Mouse (Mus musculus): ENCODE measurements around the gene C2cd5. TPM values are rescaled to one million over a fixed set of nuclear protein-coding genes. Genes with fewer than 3 reads are reported as not detected.
A peak's percentile ranks its signal among the peaks of the same experiment; 100 is the strongest.

C2cd5 gene
- polyA plus RNA-seq, 1 experiment from 2014 or later = 32.5 TPM

DNA sequence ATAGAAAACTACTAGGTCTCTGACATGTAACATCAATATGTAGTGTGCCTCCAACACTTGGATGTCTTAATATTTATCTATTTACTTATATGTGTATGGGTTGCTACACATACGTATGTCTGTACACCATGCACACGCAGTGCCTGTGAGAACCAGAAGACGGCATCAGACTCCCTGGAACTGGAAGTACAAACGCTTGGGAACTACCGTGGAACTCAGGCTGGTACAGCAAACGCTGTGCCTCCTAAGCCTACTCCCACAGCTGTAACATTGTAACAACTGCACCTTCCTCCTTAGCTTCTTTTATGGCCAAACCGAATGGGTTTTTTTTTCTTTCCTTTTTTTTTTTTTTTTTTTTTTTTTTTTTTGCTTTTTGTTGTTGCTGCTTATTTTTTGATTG, 10.4 kb upstream of the C2cd5 start:
- no peaks in the 10 kb centered on the region for H3K27me3 ChIP-seq (ENCODE audit: control insufficient read depth, insufficient read depth, low read length)
- H3K36me3 ChIP-seq (ENCODE audit: control insufficient read depth, insufficient read depth, low read length) = no peaks in the 10 kb centered on the region
- H3K9ac ChIP-seq (ENCODE audit: low read length) = no peak overlapping the region
- no peak overlapping the region for H3K27ac ChIP-seq (ENCODE audit: low read depth, low read length)
- H3K4me3 ChIP-seq (ENCODE audit: low read depth, low read length) = no peak overlapping the region
- H3K9me3 ChIP-seq (ENCODE audit: control insufficient read depth, low read length) = no peaks in the 10 kb centered on the region
- no peaks in the 10 kb centered on the region for H3K4me1 ChIP-seq (ENCODE audit: control insufficient read depth, insufficient read depth, low read length)
- DNase-seq (ENCODE audit: low spot score) (no peak), ATAC-seq (ENCODE audit: insufficient read depth, low FRiP score, low TSS enrichment) (no peak)
- no peak overlapping the region for H3K4me2 ChIP-seq (ENCODE audit: low read depth)
- 86% methylated on average over 7 of the region's 7 CpGs for WGBS

- ATAC-seq (ENCODE audit: insufficient read depth, low FRiP score, low TSS enrichment) (no peak), DNase-seq (ENCODE audit: low spot score) (no peak)
- Histone ChIP-seq H3K4me1 (ENCODE audit: control insufficient read depth, insufficient read depth, low read length) (no peaks in the 10 kb centered on the region), H3K9ac (ENCODE audit: low read length) (no peak overlapping the region), H3K27me3 (ENCODE audit: control insufficient read depth, insufficient read depth, low read length) (no peaks in the 10 kb centered on the region), H3K9me3 (ENCODE audit: control insufficient read depth, low read length) (no peaks in the 10 kb centered on the region), H3K4me2 (ENCODE audit: low read depth) (no peak overlapping the region), H3K4me3 (ENCODE audit: low read depth, low read length) (no peak overlapping the region), H3K36me3 (ENCODE audit: control insufficient read depth, insufficient read depth, low read length) (no peaks in the 10 kb centered on the region), H3K27ac (ENCODE audit: low read depth, low read length) (no peak overlapping the region)
- 79% methylated on average over 16 of the region's 16 CpGs for WGBS
Observed at GRCm38 (mm10) chr6:143109622-143110218, 9.8 kb upstream of the C2cd5 start.

DNA sequence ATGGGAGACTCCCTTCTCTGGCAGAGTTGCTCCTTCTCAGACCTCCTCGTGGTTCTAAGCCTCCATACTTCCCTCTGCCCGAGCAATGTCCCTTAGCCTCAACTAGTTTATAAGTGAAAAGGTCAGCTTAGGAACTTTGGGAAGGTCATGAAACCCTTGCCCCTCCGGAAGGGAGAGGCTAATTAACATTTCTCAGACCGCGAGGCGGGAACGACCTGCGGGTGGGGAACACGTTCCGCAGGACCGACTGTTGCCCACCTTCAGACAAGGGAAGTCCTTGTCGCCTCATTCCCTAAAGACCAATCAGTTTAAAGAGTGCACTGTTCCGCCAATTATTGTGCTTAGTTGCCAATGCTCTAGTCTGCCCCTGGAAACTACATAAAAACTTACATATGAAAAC, 8.1 kb upstream of the C2cd5 start:
- no peak overlapping the region for H3K4me2 ChIP-seq (ENCODE audit: low read depth)
- no peaks in the 10 kb centered on the region for H3K36me3 ChIP-seq (ENCODE audit: control insufficient read depth, insufficient read depth, low read length)
- DNase-seq (ENCODE audit: low spot score) (no peak), ATAC-seq (ENCODE audit: insufficient read depth, low FRiP score, low TSS enrichment) (no peak)
- H3K9ac ChIP-seq (ENCODE audit: low read length) = no peak overlapping the region
- no peaks in the 10 kb centered on the region for H3K9me3 ChIP-seq (ENCODE audit: control insufficient read depth, low read length)
- 84% methylated on average over 13 of the region's 13 CpGs for WGBS
- no peak overlapping the region for H3K27ac ChIP-seq (ENCODE audit: low read depth, low read length)
- H3K4me3 ChIP-seq (ENCODE audit: low read depth, low read length) = no peak overlapping the region
- no peaks in the 10 kb centered on the region for H3K4me1 ChIP-seq (ENCODE audit: control insufficient read depth, insufficient read depth, low read length)
- H3K27me3 ChIP-seq (ENCODE audit: control insufficient read depth, insufficient read depth, low read length) = no peaks in the 10 kb centered on the region

- H3K36me3 ChIP-seq (ENCODE audit: control insufficient read depth, insufficient read depth, low read length) = no peaks in the 10 kb centered on the region
- no peak overlapping the region for H3K4me2 ChIP-seq (ENCODE audit: low read depth)
- H3K27me3 ChIP-seq (ENCODE audit: control insufficient read depth, insufficient read depth, low read length) = no peaks in the 10 kb centered on the region
- no peaks in the 10 kb centered on the region for H3K9me3 ChIP-seq (ENCODE audit: control insufficient read depth, low read length)
- H3K9ac ChIP-seq (ENCODE audit: low read length) = no peak overlapping the region
- whole genome bisulfite sequencing = 93% methylated on average over 4 of the region's 4 CpGs
- DNase-seq (ENCODE audit: low spot score) (no peak), ATAC-seq (ENCODE audit: insufficient read depth, low FRiP score, low TSS enrichment) (no peak)
- H3K27ac ChIP-seq (ENCODE audit: low read depth, low read length) = no peak overlapping the region
- H3K4me1 ChIP-seq (ENCODE audit: control insufficient read depth, insufficient read depth, low read length) = no peaks in the 10 kb centered on the region
- H3K4me3 ChIP-seq (ENCODE audit: low read depth, low read length) = no peak overlapping the region
Observed at GRCm38 (mm10) chr6:143107611-143108010, 7.7 kb upstream of the C2cd5 start.

- Histone ChIP-seq H3K9ac (ENCODE audit: low read length) (no peak overlapping the region), H3K4me3 (ENCODE audit: low read depth, low read length) (no peak overlapping the region), H3K4me1 (ENCODE audit: control insufficient read depth, insufficient read depth, low read length) (no peaks in the 10 kb centered on the region), H3K9me3 (ENCODE audit: control insufficient read depth, low read length) (no peaks in the 10 kb centered on the region), H3K27ac (ENCODE audit: low read depth, low read length) (no peak overlapping the region), H3K27me3 (ENCODE audit: control insufficient read depth, insufficient read depth, low read length) (no peaks in the 10 kb centered on the region), H3K4me2 (ENCODE audit: low read depth) (no peak overlapping the region), H3K36me3 (ENCODE audit: control insufficient read depth, insufficient read depth, low read length) (no peaks in the 10 kb centered on the region)
- WGBS = 87% methylated on average over 3 of the region's 3 CpGs
- no peak for DNase-seq (ENCODE audit: low spot score)
- ATAC-seq (ENCODE audit: insufficient read depth, low FRiP score, low TSS enrichment) = no peak
Observed at GRCm38 (mm10) chr6:143105766-143106165, 5.8 kb upstream of the C2cd5 start.

DNA sequence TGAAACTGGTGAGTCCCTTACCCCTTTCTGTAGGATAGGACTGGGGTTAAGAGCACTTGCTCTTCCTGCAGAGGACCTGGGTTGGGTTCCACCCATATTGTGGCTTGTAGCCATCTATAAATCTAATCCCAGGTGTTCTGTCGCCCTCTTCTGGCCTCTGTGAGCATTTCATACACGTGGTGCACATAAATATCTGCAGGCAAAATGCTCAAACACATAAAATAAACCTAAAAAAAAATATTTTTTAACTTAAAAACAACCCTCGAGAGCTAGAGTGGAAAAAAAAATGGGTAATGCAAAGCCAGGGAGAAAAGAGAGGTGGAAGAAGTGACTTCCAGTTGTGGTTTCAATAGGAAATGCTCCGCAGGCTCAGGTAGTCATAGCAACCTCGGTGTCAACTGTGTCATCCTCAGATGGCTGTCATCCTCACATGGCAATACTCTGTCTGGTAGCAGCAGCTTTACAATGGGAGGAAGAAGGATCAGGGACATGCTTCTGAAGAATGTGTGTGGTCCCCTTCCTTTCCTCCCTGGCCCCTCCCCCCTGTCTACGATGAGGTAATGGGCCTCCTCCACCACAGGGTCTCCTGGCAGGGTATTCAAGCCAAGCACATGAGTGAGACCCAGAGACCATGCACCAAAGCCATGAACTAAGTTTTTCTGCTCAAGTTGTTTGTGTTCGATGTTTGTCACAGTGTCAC, 4.2 kb upstream of the C2cd5 start:
- no peak for DNase-seq (ENCODE audit: low spot score)

GRCm38 (mm10) chr6:143100478-143101115, 656 bp upstream of the C2cd5 start:
- Histone ChIP-seq H3K9me3 (ENCODE audit: control insufficient read depth, low read length) (no peaks in the 10 kb centered on the region), H3K4me2 (ENCODE audit: low read depth) (peak overlapping the region; percentile 64), H3K27ac (ENCODE audit: low read depth, low read length) (no peak overlapping the region), H3K27me3 (ENCODE audit: control insufficient read depth, insufficient read depth, low read length) (no peaks in the 10 kb centered on the region), H3K36me3 (ENCODE audit: control insufficient read depth, insufficient read depth, low read length) (no peaks in the 10 kb centered on the region), H3K9ac (ENCODE audit: low read length) (peak overlapping the region; percentile 84), H3K4me1 (ENCODE audit: control insufficient read depth, insufficient read depth, low read length) (peaks cover 6% of the 10 kb centered on the region), H3K4me3 (ENCODE audit: low read depth, low read length) (peak overlapping the region; percentile 91)
- DNase-seq (ENCODE audit: low spot score) (no peak), ATAC-seq (ENCODE audit: insufficient read depth, low FRiP score, low TSS enrichment) (no peak)
- WGBS = 51% methylated on average over 8 of the region's 8 CpGs

More for the DNA sequence above, 4.2 kb upstream of the C2cd5 start:
- H3K9ac ChIP-seq (ENCODE audit: low read length) = no peak overlapping the region
- no peaks in the 10 kb centered on the region for H3K36me3 ChIP-seq (ENCODE audit: control insufficient read depth, insufficient read depth, low read length)
- no peaks in the 10 kb centered on the region for H3K9me3 ChIP-seq (ENCODE audit: control insufficient read depth, low read length)
- no peaks in the 10 kb centered on the region for H3K27me3 ChIP-seq (ENCODE audit: control insufficient read depth, insufficient read depth, low read length)
- no peak overlapping the region for H3K4me2 ChIP-seq (ENCODE audit: low read depth)
- WGBS = 75% methylated on average over 7 of the region's 7 CpGs
- ATAC-seq (ENCODE audit: insufficient read depth, low FRiP score, low TSS enrichment) = no peak
- H3K27ac ChIP-seq (ENCODE audit: low read depth, low read length) = no peak overlapping the region
- no peak overlapping the region for H3K4me3 ChIP-seq (ENCODE audit: low read depth, low read length)
- no peaks in the 10 kb centered on the region for H3K4me1 ChIP-seq (ENCODE audit: control insufficient read depth, insufficient read depth, low read length)

GRCm38 (mm10) chr6:143099281-143099680, 660 bp downstream of the C2cd5 start:
- WGBS = under 1% methylated on average over 32 of the region's 32 CpGs
- Histone ChIP-seq H3K4me2 (ENCODE audit: low read depth) (peak overlapping the region; percentile 82), H3K36me3 (ENCODE audit: control insufficient read depth, insufficient read depth, low read length) (no peaks in the 10 kb centered on the region; the same call in 1 of the 2 replicates), H3K4me3 (ENCODE audit: low read depth, low read length) (peak overlapping the region; percentile 91), H3K9ac (ENCODE audit: low read length) (peak overlapping the region; percentile 84), H3K9me3 (ENCODE audit: control insufficient read depth, low read length) (no peaks in the 10 kb centered on the region), H3K27me3 (ENCODE audit: control insufficient read depth, insufficient read depth, low read length) (no peaks in the 10 kb centered on the region), H3K4me1 (ENCODE audit: control insufficient read depth, insufficient read depth, low read length) (peaks cover 6% of the 10 kb centered on the region), H3K27ac (ENCODE audit: low read depth, low read length) (peak overlapping the region; percentile 88)
- ATAC-seq (ENCODE audit: insufficient read depth, low FRiP score, low TSS enrichment) (peak; percentile 76), DNase-seq (ENCODE audit: low spot score) (peak; percentile 57)

DNA sequence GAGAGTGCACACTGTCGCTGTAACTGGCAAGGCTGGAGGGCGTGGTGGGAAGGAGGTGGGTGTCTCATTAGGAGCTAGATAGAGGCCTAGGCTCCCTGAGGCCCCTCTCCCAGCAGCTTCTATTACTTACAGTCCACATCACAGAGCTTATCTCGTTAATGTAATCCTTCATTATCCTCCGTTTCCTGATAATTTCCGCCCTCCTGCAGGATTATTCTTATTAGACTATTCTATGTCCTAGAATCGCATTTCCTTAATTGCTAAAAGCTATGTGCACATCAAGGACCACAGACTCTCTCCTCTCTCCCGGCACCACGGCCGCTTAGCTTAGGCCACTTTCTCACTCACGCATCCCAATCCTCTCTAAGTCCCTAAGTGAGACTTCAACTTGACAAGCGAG, 4.8 kb downstream of the C2cd5 start:
- Histone ChIP-seq H3K4me2 (ENCODE audit: low read depth) (no peak overlapping the region), H3K9ac (ENCODE audit: low read length) (no peak overlapping the region), H3K36me3 (ENCODE audit: control insufficient read depth, insufficient read depth, low read length) (peaks cover 2% of the 10 kb centered on the region; the same call in 1 of the 2 replicates), H3K27ac (ENCODE audit: low read depth, low read length) (no peak overlapping the region), H3K9me3 (ENCODE audit: control insufficient read depth, low read length) (no peaks in the 10 kb centered on the region), H3K27me3 (ENCODE audit: control insufficient read depth, insufficient read depth, low read length) (no peaks in the 10 kb centered on the region), H3K4me3 (ENCODE audit: low read depth, low read length) (no peak overlapping the region), H3K4me1 (ENCODE audit: control insufficient read depth, insufficient read depth, low read length) (peaks cover 6% of the 10 kb centered on the region)
- ATAC-seq (ENCODE audit: insufficient read depth, low FRiP score, low TSS enrichment) (no peak), DNase-seq (ENCODE audit: low spot score) (no peak)
- WGBS = 92% methylated on average over 11 of the region's 11 CpGs
